Mouse (Mus musculus) heart, adult 11 months (tissue): ENCODE measurements at regions not wholly inside any gene's neighbourhood (a gene's known extent, or its start where the extent isn't known, plus 50 kb on each side); places are given as distances from the start of the nearest gene placed in this dataset.
A peak's percentile ranks its signal among the peaks of the same experiment; 100 is the strongest.

ENCODE experiments used
- DNase-seq: peaks from one replicate; pipeline ENCODE4 v3.0.0; 2022

DNA sequence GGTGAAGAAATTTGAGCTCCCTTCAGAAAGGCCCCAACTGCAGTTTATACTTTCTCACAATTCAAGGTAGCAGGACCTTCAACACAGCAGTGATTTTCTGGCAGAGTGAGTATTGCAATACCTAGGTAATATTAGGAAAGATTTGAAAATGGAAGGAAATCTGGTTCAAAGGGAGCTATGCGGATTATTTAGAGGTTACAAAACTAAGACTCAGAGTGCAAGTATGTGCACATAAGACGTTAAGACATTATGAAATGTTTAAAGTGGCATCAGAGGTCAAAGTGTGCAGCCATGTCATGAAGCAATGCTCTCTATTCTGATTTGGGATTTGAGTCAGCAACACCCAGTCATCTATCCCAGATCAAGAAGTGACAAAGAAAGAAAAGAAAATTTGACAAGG is 164.6 kb downstream of the Ptn start:
- DNase-seq: no peak

DNA sequence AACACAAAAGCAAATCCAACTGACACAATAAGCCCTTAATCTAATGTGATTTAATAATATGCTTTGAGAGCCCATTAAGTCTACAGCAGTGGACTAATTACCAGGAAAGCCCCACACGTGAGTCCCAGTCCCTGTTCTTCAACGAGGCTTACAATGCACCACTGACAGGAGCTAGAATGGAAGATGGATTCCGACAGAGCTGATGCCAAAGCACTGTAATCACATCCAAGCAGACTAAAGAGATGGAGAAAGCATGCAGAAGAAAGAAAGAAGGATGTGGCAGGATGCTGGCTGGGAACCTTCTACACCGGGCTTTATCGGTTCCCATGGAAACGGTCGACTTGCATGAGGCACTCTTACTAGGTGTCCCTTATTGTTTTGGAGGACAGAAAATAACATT is 165.1 kb downstream of the Ptn start:
- no peak for DNase-seq

DNA sequence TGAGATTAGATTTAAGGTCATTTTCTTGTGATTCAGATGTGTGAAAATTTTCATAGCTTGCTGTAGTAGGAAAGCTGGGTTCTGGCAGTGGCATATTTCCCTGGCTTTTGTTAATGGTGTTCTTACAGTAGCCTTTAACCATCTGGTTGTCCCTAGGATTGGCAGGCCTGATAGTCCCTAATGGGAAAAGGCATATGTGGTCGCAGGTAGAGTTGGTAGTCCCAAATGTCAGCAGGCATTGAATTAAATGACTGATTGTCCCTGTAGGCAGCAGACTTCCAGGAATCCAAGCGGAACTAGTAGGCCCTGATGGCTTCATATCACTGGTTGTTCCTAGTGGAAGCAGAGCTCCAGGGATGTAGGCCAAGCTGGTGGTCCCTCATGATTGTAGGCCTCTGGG is 173.0 kb downstream of the Ptn start:
- DNase-seq: no peak

DNA sequence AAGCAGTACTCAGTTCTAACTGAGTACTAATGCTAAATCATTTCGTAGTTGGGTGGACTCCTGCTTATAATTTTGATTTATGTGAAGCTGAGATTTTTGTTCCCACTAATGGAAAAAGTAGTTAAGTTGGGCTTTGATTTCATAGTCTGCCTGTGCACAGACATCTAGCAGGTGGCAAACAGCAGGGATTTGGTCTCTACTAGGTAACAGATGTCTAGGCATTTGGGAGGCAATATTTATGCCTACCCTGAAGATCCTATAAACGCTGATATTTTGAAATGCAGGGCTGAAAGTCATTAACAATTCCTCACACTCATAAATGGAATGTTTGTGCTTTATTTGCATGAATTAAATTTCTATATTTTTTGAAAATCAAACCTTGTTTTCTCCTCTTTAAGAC is 182.4 kb downstream of the Ptn start:
- no peak for DNase-seq

DNA sequence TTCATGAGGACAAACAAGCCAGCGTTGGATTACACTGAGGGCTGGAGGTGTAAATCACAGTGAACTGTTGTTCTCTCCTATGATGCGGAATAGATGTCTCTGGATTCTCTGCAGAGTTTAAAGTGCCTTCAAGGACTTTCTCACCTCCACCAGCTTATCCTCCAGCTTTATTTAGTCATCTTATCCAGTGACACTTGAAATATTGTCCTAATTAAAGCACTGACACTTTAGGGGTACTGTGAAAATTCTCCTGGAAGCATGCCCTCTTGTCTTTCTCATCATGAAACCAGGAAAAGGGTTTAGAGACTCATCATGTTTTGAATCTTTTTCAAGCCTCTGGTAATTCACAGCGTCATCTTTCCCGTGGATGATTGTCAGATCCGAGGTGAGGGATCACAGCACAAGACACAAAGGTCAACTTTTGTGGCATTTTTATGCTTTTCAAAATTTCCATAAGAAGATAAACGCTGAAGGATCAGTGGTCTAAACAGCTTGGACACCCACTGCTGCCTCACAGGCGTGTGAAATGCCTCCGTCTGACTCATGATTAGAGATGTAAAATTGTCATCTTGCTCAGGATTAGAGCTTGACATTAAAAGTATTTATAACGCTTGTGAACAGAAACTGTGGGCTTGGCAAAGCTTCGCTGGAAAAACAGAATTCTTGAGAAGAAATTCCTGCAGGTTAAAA is 201.6 kb downstream of the Ptn start:
- DNase-seq: no peak

DNA sequence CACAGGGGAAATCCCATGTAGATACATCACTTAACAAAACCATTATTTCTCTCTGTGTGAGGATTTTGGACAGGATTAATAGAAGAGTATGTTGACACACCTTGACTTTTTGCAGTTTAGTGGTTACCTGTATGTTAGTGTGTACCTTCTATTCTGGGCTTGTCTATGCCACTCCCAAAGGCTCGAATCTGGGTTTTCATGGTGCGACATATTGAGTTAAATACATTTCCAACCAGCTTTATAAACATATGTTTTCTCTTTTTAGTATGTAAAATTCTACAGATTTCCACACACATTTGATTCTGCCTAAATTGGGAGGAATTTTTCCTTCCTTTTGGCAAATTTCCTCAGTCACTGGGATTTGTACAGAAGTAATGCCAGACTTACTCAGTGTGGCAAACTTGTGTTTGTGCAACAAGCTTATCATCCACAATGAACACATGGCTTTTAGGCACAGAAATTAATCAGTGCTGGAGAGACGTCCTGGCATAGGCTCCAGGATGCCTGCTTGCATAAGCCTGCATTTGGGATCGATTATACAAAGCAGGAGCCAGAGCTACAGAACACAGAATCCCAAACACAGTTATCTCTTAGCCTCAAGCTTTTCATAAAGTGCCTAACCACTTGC is 204.3 kb downstream of the Ptn start:
- no peak for DNase-seq

DNA sequence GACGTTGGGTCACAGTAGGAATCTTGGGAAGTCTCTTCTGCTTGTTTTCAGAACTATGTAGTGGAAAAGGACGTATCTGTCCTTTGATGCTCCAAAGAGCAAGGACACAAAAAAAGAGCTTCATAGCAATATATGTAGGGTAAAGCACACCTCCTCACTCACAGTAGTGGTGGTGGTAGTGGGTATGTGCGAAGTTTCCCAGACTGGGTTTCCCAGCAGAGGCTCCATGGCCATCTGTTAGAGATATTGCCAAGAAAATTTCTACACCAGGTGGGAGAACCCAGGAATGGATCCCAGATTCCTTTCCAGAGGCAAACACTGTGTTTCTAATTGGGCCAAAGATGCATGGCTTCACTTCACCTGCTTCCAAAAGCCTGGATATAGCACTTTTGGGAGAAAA is 205.2 kb downstream of the Ptn start:
- no peak for DNase-seq

DNA sequence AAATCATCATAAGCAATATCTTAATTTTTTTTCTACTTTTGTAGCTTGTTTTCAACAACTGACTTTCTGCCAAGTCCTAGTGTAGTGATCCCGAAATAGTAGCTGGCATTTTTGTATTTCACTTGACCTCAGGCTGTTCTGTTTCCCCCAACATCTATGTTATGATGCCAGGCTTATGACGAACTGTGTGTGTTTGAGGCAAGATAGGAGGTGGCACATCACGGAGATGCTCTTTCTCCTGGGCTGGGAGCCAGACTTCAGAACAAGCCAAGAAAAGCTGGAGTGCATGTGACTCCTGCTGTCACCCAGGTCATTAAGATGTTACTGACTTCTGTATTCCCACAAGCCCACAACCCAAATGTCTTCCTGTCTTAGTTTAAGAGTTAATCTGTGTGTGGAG is 208.7 kb downstream of the Chrm2 start:
- peak; percentile 87 for DNase-seq

DNA sequence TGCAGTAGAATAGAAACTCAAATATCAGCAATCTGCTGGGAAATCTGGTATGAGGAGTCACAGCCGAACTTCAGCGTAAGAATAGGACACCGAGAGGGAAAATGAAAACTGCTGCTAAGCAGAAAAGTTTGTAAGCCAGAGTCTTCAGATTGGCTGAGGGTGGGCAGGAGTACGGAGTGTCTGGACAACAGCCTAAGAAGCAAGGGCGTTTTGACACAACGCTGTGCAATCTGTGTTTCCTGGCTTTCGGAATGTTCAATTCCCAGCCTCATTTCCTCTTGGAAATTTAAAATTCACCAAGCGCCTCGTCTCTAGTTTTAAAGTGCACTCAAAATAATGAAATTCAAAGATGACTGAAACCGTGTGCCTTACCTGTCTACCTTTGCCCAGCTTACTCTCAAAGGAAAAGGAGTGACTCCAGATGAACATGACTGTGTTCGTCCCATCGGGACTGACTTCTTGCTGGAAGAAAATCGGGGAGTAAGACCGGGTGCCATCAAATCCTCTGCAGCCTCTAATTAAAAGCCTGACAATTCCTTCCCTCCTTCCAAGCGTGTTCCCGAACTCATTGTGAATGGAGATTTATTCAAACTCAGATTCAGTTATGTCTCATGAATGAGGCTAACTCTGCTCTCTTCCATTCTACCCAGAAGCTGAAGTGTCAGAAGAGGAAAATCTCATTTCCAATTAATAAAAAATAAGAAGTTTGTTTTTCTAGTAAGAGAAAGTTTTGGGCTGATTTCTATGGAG is 203.2 kb downstream of the Chrm2 start:
- DNase-seq: no peak

DNA sequence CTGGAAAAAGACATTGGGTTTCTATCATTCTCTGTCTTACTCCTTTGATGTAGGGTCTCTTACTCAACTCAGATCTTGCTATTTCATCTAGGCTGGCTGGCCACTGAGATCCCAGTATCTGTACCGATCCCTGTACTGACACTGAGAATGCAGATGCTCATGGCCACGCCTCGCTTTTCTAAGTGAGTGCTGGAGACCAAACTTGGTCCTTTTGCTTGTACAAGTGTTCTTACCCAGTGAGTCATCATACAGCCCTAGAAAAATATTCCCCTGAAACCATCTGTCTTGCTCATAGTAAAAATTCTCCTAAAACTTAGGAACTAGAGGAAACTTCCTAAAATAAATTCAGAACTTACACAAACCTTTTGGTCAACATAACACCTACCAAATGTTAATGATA is 193.2 kb downstream of the Chrm2 start:
- no peak for DNase-seq
